Mouse (Mus musculus) heart, postnatal 0 days (tissue): Measurements from ENCODE around the gene Coq10a. TPM values are rescaled to one million over a fixed set of nuclear protein-coding genes. Genes with fewer than 3 reads are reported as not detected.
"Not testable (repeated sequence)": the region's sequence is repeated elsewhere in the genome, so short reads cannot be mapped to it uniquely, and the experiment has no call there.

Experiments
- ATAC-seq: fragments of 200-750 bp; cut with Nextera tagmentation; 2 replicates; pipeline ENCODE4 v1.8.0; 2017; ENCODE audit warnings: low read depth, moderate number of reproducible peaks, moderate library complexity; ENCODE audit not compliant: insufficient read depth
- DNase-seq: peaks from one replicate; pipeline ENCODE4 v3.0.0-alpha.2; 2016; ENCODE audit warnings: low spot score
- H3K27ac ChIP-seq: fragments of 300-500 bp; sonication (generic); 2 replicates; pipeline ENCODE4 v1.5.1; 2014; ENCODE audit warnings: low read depth, mild to moderate bottlenecking
- H3K27me3 ChIP-seq: fragments of 300-500 bp; sonication (generic); 2 replicates; pipeline ENCODE4 v1.6.1; 2014; ENCODE audit warnings: low read length, mixed read lengths; ENCODE audit not compliant: control insufficient read depth, insufficient read depth
- H3K36me3 ChIP-seq: fragments of 300-500 bp; sonication (generic); replicated peaks from 2 replicates; pipeline ENCODE4 v1.6.1; 2014; ENCODE audit warnings: low read length, mixed read lengths; ENCODE audit not compliant: control insufficient read depth, insufficient read depth
- H3K4me1 ChIP-seq: fragments of 300-500 bp; sonication (generic); 2 replicates; pipeline ENCODE4 v1.6.1; 2014; ENCODE audit warnings: antibody characterized with exemption; ENCODE audit not compliant: control insufficient read depth, insufficient read depth
- H3K4me2 ChIP-seq: fragments of 300-500 bp; sonication (generic); 2 replicates; pipeline ENCODE4 v1.6.1; 2014; ENCODE audit warnings: low read depth, mild to moderate bottlenecking, low read length, moderate library complexity
- H3K4me3 ChIP-seq: fragments of 300-500 bp; sonication (generic); 2 replicates; pipeline ENCODE4 v1.5.1; 2014; ENCODE audit warnings: low read depth, low read length
- H3K9ac ChIP-seq: fragments of 300-500 bp; sonication (generic); replicated peaks from 2 replicates; pipeline ENCODE4 v1.6.1; 2014; ENCODE audit warnings: low read depth, low read length, mixed read lengths
- H3K9me3 ChIP-seq: fragments of 300-500 bp; sonication (generic); replicated peaks from 2 replicates; pipeline ENCODE4 v1.6.1; 2016; ENCODE audit warnings: low read length; ENCODE audit not compliant: control insufficient read depth
- CTCF ChIP-seq: IDR thresholded peaks from 2 replicates; pipeline ENCODE4 v1.5.1; 2016; ENCODE audit warnings: antibody characterized with exemption, control low read depth, low read depth
- EP300 ChIP-seq: IDR thresholded peaks from 2 replicates; pipeline ENCODE4 v1.6.1; 2016; ENCODE audit warnings: antibody characterized with exemption, low read depth
- WGBS: fragments of 180-500 bp; shearing (Covaris S2); extraction: QIAGEN DNeasy Blood & Tissue Kit; methylation state at CpG from one replicate; pipeline ENCODE4 v1.1.7; 2014; 5-methylcytosine and 5-hydroxymethylcytosine counted together
- polyA plus RNA-seq: library from polyadenylated mRNA; unstranded; fragments of >200 nt; fragmentation: Nextera tagmentation; extraction: Ambion mirVana; gene quantifications from 2 replicates; pipeline ENCODE4 v1.2.1, GENCODE M21; 2015
- total RNA-seq: library from RNA; depleted of rRNA; stranded (reverse); fragments of >200 nt; gene quantifications from 2 replicates; pipeline ENCODE4 v1.2.3, GENCODE M21; 2014; ENCODE audit warnings: low replicate concordance

The Coq10a gene
- total and polyA plus RNA-seq, 2 experiments from 2014 or later = 35.2 to 61.2 TPM

DNA sequence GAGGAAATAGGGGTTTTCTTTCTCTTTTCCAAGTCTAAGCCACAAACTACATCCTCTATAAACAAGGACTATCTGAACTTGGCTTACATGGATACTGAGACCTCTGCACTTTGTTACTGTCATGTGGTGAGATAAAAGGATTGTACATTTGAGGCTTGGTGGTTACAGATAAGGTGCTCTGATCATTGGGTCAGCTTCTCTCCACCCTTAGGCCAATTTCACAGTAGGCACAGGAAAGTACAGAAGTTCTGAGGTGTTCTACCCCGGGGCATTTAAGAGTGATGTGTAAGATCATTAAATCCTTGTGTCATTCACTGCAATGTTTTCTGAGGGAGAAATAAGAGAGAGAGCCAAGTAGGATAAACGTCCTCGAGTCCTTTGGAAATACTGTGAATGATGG, 32.2 kb downstream of the Coq10a start:
- Histone ChIP-seq H3K4me3 (peak overlapping the region; percentile 80; the same call in 1 of the 2 replicates), H3K27me3 (no peaks in the 10 kb centered on the region), H3K9me3 (no peaks in the 10 kb centered on the region), H3K27ac (peak overlapping the region; percentile 97), H3K36me3 (no peaks in the 10 kb centered on the region), H3K4me1 (peaks cover 37% of the 10 kb centered on the region), H3K4me2 (peak overlapping the region; percentile 90), H3K9ac (no peak overlapping the region)
- ATAC-seq (no peak), DNase-seq (no peak)
- WGBS = 71% methylated on average over 3 of the region's 3 CpGs
- no peak for TF ChIP-seq EP300

DNA sequence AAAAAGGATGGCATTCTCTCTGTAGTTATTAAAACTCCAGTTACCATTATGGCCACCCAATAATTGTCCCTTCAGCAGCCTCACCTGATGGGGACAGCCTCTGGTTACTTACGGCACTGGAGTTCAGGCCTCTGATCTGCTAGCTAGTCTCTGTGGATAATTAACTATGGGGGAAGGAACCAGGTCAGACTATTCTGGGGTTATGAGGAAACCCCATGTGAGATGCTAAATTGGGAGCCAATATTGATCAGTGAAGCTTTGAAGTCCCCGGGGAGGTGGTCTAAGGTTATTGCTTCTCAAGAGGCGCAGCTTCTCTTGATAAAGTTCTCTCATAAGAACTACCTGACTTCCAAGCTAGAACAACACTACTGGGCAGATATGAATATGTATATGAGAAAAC, 32.6 kb downstream of the Coq10a start:
- Histone ChIP-seq H3K4me1 (peaks cover 33% of the 10 kb centered on the region), H3K27me3 (no peaks in the 10 kb centered on the region), H3K36me3 (no peaks in the 10 kb centered on the region), H3K9me3 (no peaks in the 10 kb centered on the region), H3K27ac (peak overlapping the region; percentile 97; the same call in 1 of the 2 replicates), H3K4me2 (no peak overlapping the region), H3K9ac (no peak overlapping the region), H3K4me3 (no peak overlapping the region)
- 86% methylated on average over 3 of the region's 3 CpGs for WGBS
- DNase-seq = no peak
- TF ChIP-seq EP300 (no peak), CTCF (no peak)
- ATAC-seq = no peak

DNA sequence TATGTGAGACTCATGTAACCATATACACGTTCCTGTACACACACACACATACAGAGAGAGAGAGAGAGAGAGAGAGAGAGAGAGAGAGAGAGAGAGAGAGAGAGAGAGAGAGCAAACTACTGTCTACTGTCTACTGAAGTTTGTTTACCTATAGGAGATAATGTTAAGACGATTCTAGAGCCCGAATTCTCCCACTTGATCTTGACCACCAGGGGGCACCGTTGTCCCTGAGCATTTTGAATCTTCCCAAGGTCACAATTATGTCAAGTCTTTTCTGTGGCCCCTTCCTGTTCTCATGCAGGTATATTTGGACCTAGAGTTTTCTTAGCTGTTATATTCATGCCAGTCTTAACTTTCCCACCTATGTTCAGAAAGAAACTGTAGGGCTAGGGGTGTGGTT, 33.2 kb downstream of the Coq10a start:
- H3K36me3 ChIP-seq = no peaks in the 10 kb centered on the region
- peak overlapping the region; percentile 97; the same call in 1 of the 2 replicates for H3K27ac ChIP-seq
- peaks cover 31% of the 10 kb centered on the region for H3K4me1 ChIP-seq
- 2% methylated on average over 4 of the region's 4 CpGs for WGBS
- H3K4me2 ChIP-seq = no peak overlapping the region
- no peaks in the 10 kb centered on the region for H3K9me3 ChIP-seq
- DNase-seq (peak; percentile 79), ATAC-seq (no peak)
- H3K27me3 ChIP-seq = no peaks in the 10 kb centered on the region
- TF ChIP-seq EP300 (no peak), CTCF (peak; percentile 83)
- no peak overlapping the region for H3K4me3 ChIP-seq
- no peak overlapping the region for H3K9ac ChIP-seq

DNA sequence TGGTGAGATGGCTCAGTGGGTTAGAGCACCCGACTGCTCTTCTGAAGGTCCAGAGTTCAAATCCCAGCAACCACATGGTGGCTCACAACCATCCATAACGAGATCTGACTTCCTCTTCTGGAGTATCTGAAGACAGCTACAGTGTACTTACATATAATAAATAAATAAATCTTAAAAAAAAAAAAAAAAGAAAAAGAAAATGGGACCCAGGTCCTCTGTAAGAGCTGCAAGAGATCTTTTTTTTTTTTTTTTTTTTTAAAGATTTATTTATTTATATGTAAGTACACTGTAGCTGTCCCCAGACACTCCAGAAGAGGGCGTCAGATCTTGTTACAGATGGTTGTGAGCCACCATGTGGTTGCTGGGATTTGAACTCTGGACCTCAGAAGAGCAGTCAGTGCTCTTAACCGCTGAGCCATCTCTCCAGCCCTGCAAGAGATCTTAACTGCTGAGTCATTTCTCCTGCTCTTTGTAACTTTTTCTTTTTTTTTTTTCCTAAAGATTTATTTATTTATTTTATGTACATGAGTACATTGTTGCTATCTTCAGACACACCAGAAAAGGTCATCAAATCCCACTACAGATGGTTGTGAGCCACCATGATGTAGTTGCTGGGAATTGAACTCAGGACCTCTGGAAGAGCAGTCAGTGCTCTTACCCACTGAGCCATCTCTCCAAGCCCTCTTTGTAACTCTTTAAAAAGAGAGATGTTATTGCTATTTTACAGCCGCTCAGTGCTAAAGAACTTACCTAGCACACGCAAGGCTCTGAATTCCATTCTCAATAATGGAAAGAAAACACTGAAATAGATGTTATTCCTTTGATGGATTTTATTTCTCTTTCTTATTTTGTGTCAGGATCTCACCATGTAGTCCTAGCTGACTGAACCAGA, 36.2 kb downstream of the Coq10a start:
- not testable (repeated sequence) for DNase-seq, H3K27ac ChIP-seq, H3K27me3 ChIP-seq, H3K36me3 ChIP-seq, ATAC-seq, H3K9ac ChIP-seq, H3K4me3 ChIP-seq, H3K4me2 ChIP-seq, H3K9me3 ChIP-seq
- 69% methylated on average over 5 of the region's 6 CpGs for WGBS
- peaks cover 17% of the 10 kb centered on the region for H3K4me1 ChIP-seq

DNA sequence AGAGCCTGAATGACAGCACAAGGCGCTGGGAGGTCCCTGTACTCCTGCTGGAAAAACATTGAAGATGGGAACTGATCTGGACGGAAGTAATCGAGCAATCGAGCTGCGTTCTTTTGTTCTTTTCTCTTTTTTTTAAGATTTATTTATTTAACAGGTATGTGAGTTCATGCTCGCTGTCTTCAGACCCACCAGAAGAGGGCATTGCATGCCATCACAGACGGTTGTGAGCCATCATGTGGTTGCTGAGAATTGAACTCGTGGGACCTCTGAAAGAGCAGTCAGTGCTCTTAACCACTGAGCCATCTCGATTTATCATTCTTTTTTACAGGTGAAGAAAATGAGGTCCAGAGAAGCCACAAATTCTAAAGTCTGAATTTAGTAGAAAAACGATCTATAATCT, 41.2 kb downstream of the Coq10a start:
- no peaks in the 10 kb centered on the region for H3K27me3 ChIP-seq
- WGBS = 90% methylated on average over 10 of the region's 10 CpGs
- H3K36me3 ChIP-seq = peaks cover 26% of the 10 kb centered on the region
- H3K27ac ChIP-seq = no peak overlapping the region
- no peak overlapping the region for H3K9ac ChIP-seq
- peaks cover 9% of the 10 kb centered on the region for H3K4me1 ChIP-seq
- TF ChIP-seq CTCF = peak; percentile 18; the same call in 1 of the 2 replicates
- TF ChIP-seq EP300 = no peak
- no peak for DNase-seq
- H3K4me2 ChIP-seq = no peak overlapping the region
- H3K9me3 ChIP-seq = no peaks in the 10 kb centered on the region
- no peak for ATAC-seq
- H3K4me3 ChIP-seq = no peak overlapping the region

DNA sequence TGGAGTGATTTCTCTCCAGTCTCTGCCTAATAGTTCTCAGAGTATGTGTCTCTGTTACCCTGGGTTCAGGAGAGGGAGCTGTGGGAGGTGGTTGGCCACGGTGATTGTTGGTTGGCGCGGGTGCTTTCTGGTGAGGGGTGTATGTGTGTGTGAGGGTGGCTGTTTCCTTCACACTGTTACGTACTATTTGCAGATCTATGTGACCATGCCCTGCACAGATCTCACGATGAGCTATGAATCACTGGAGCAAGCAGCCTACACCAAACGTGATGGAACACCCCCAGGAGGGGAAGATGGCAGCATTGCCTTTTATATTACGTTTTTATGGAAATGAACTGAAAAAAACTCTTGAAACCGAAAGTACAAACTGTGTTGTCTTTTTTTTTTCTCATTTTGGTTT, 42.0 kb downstream of the Coq10a start:
- H3K4me3 ChIP-seq = no peak overlapping the region
- no peak overlapping the region for H3K4me2 ChIP-seq
- peaks cover 9% of the 10 kb centered on the region for H3K4me1 ChIP-seq
- no peak for DNase-seq
- 94% methylated on average over 8 of the region's 8 CpGs for WGBS
- no peak overlapping the region for H3K27ac ChIP-seq
- no peaks in the 10 kb centered on the region for H3K27me3 ChIP-seq
- ATAC-seq = no peak
- no peaks in the 10 kb centered on the region for H3K9me3 ChIP-seq
- peaks cover 26% of the 10 kb centered on the region for H3K36me3 ChIP-seq
- no peak overlapping the region for H3K9ac ChIP-seq
- TF ChIP-seq CTCF (no peak), EP300 (no peak)
